Mouse (Mus musculus): ENCODE measurements around the gene Gtdc1. TPM values are rescaled to one million over a fixed set of nuclear protein-coding genes. Genes with fewer than 3 reads are reported as not detected.
"Not testable (repeated sequence)": the region's sequence is repeated elsewhere in the genome, so short reads cannot be mapped to it uniquely, and the experiment has no call there.

Gtdc1 gene
- total RNA-seq, 2 experiments from 2014 or later = 26.6 to 31.6 TPM

- no peak for DNase-seq
Observed at GRCm38 (mm10) chr2:44763898-44764297, 163.6 kb downstream of the Gtdc1 start.

- no peak for DNase-seq
Observed at GRCm38 (mm10) chr2:44736618-44737017, 190.8 kb downstream of the Gtdc1 start.

- no peak for DNase-seq
Observed at GRCm38 (mm10) chr2:44721461-44721860, 206.0 kb downstream of the Gtdc1 start.

GRCm38 (mm10) chr2:44705883-44706615 is 221.4 kb downstream of the Gtdc1 start:
- no peak for DNase-seq

GRCm38 (mm10) chr2:44700276-44700675 is 227.2 kb downstream of the Gtdc1 start:
- no peak for DNase-seq

GRCm38 (mm10) chr2:44696441-44696840 is 231.0 kb downstream of the Gtdc1 start:
- DNase-seq = no peak

GRCm38 (mm10) chr2:44693898-44694297 is 233.6 kb downstream of the Gtdc1 start:
- DNase-seq = no peak

- DNase-seq = no peak
Observed at GRCm38 (mm10) chr2:44664049-44664448, 263.4 kb downstream of the Gtdc1 start.

- DNase-seq = no peak
Observed at GRCm38 (mm10) chr2:44659870-44660269, 267.6 kb downstream of the Gtdc1 start.

GRCm38 (mm10) chr2:44659011-44659410 is 268.4 kb downstream of the Gtdc1 start:
- no peak for DNase-seq

GRCm38 (mm10) chr2:44648537-44648936 is 278.9 kb downstream of the Gtdc1 start:
- DNase-seq = no peak

GRCm38 (mm10) chr2:44646398-44646797 is 281.1 kb downstream of the Gtdc1 start:
- DNase-seq = peak; percentile 12

- no peak for DNase-seq
Observed at GRCm38 (mm10) chr2:44639370-44639769, 288.1 kb downstream of the Gtdc1 start.

- no peak for DNase-seq
Observed at GRCm38 (mm10) chr2:44638157-44638556, 289.3 kb downstream of the Gtdc1 start.

- no peak for DNase-seq
Observed at GRCm38 (mm10) chr2:44633971-44634370, 293.5 kb downstream of the Gtdc1 start.

- DNase-seq = no peak
Observed at GRCm38 (mm10) chr2:44633064-44633463, 294.4 kb downstream of the Gtdc1 start.

- DNase-seq = no peak
Observed at GRCm38 (mm10) chr2:44632584-44632983, 294.9 kb downstream of the Gtdc1 start.

GRCm38 (mm10) chr2:44631064-44631463 is 296.4 kb downstream of the Gtdc1 start:
- no peak for DNase-seq

- DNase-seq = no peak
Observed at GRCm38 (mm10) chr2:44628778-44629177, 298.7 kb downstream of the Gtdc1 start.

- no peak for DNase-seq
Observed at GRCm38 (mm10) chr2:44625154-44625553, 302.3 kb downstream of the Gtdc1 start.

GRCm38 (mm10) chr2:44622471-44622870 is 305.0 kb downstream of the Gtdc1 start:
- no peak for DNase-seq

- DNase-seq = not testable (repeated sequence)
Observed at GRCm38 (mm10) chr2:44599653-44600052, 327.8 kb downstream of the Gtdc1 start.

GRCm38 (mm10) chr2:44594276-44594675 is 333.2 kb downstream of the Gtdc1 start:
- DNase-seq = no peak

GRCm38 (mm10) chr2:44590881-44591280 is 336.6 kb downstream of the Gtdc1 start:
- DNase-seq = no peak

Measured in gastrocnemius, postnatal 10 days (tissue).